Mouse (Mus musculus) G1E (cell line): ENCODE data around the gene Gm42957. TPM values are rescaled to one million over a fixed set of nuclear protein-coding genes. Genes with fewer than 3 reads are reported as not detected.
A peak's percentile ranks its signal among the peaks of the same experiment; 100 is the strongest.

Experiments
- ATAC-seq: 2 replicates; pipeline ENCODE4 v1.8.0; 2016; ENCODE audit warnings: mild to moderate bottlenecking; ENCODE audit not compliant: insufficient number of reproducible peaks, poor library complexity, low FRiP score, severe bottlenecking; ENCODE audit errors: extremely low read depth
- DNase-seq: peaks from one replicate; pipeline ENCODE4 v3.0.0; 2012; ENCODE audit warnings: low spot score
- H3K27me3 ChIP-seq: 2 replicates; pipeline ENCODE4 v1.6.1; 2012; ENCODE audit warnings: mild to moderate bottlenecking, low read length, inconsistent platforms; ENCODE audit not compliant: insufficient read depth
- H3K36me3 ChIP-seq: replicated peaks from 2 replicates; pipeline ENCODE3; 2012; ENCODE audit warnings: mild to moderate bottlenecking, inconsistent platforms
- H3K4me1 ChIP-seq: 2 replicates; pipeline ENCODE4 v1.6.1; 2012; ENCODE audit warnings: low read depth, low read length, inconsistent platforms, mixed read lengths; ENCODE audit not compliant: insufficient read depth
- H3K4me3 ChIP-seq: 2 replicates; pipeline ENCODE4 v1.5.1; 2012; ENCODE audit warnings: low read depth, mild to moderate bottlenecking, inconsistent platforms, low read length, moderate library complexity, mixed read lengths
- H3K9me3 ChIP-seq: replicated peaks from 2 replicates; pipeline ENCODE4 v1.6.1; 2012; ENCODE audit warnings: inconsistent platforms
- CTCF ChIP-seq: IDR thresholded peaks from 2 replicates; pipeline ENCODE4 v1.5.1; 2012; ENCODE audit warnings: low read depth, low read length, inconsistent platforms, mixed read lengths
- GATA1 ChIP-seq: IDR thresholded peaks from 2 replicates; pipeline ENCODE4 v1.6.1; 2012; ENCODE audit warnings: borderline replicate concordance, low read length, inconsistent platforms, mixed read lengths
- GATA2 ChIP-seq: IDR thresholded peaks from 2 replicates; pipeline ENCODE4 v1.6.1; 2012; ENCODE audit warnings: low read depth, low read length, inconsistent platforms, borderline replicate concordance
- POLR2AphosphoS5 ChIP-seq: IDR thresholded peaks from 2 replicates; pipeline ENCODE4 v1.6.1; 2012; ENCODE audit warnings: low read depth, low read length, inconsistent platforms; ENCODE audit not compliant: insufficient replicate concordance
- TAL1 ChIP-seq: conservative IDR thresholded peaks from 2 replicates; pipeline ENCODE4 v1.6.1; 2012; ENCODE audit warnings: low read depth, low read length, inconsistent platforms, mixed read lengths
- polyA plus RNA-seq: library from polyadenylated mRNA; stranded (reverse); fragments of >175 nt; gene quantifications from 2 replicates; pipeline ENCODE4 v1.2.3, GENCODE M21; 2012
- total RNA-seq, 2 experiments: library from RNA; stranded (forward) in 1 of 2; stranded (reverse) in 1 of 2; fragments of 200-1000 nt in 1 of 2; fragments of >200 nt in 1 of 2; fragmentation: Nextera tagmentation in 1 of 2; gene quantifications; 2 replicates each; pipeline ENCODE4 v1.2.3; 2014 to 2017

Gm42957 gene
- total and polyA plus RNA-seq, 3 experiments: 0.09 to 1.7 (median 0.11) TPM

DNA sequence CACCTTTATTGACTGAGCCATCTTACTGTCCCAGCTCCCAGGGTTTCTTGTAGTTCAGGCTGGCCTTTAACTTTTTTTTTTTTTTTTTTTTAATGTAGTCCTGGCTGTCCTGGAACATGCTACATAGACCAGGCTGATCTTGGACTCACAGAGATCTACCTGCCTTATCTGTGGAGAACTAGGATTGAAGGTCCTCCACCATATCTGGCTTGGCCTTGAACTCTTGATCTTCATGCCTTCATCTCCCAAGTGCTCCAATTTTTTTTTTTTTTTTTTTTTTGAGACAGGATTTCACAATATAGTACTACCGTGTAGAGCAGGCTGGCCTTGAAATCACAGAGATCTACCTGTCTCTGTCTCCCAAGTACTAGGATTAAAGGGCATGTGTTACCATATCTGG, 58.3 kb downstream of the Gm42957 start:
- peaks cover 19% of the 10 kb centered on the region for H3K4me1 ChIP-seq
- H3K9me3 ChIP-seq: no peaks in the 10 kb centered on the region
- ATAC-seq (no peak), DNase-seq (no peak)
- TF ChIP-seq POLR2AphosphoS5: no peak
- no peak for TF ChIP-seq GATA1
- no peak for TF ChIP-seq CTCF
- no peak for TF ChIP-seq TAL1
- TF ChIP-seq GATA2: no peak
- H3K4me3 ChIP-seq: no peak overlapping the region
- H3K27me3 ChIP-seq: peaks cover 14% of the 10 kb centered on the region
- H3K36me3 ChIP-seq: no peaks in the 10 kb centered on the region

GRCm38 (mm10) chr3:96696198-96696765, 61.0 kb downstream of the Gm42957 start, which contains the start of gene Pias3:
Gene Pias3, plus strand, starts transcription at chr3:96696384.
- peaks cover 22% of the 10 kb centered on the region for H3K4me1 ChIP-seq
- H3K36me3 ChIP-seq: peaks cover 17% of the 10 kb centered on the region
- peak; percentile 94 for DNase-seq
- TF ChIP-seq TAL1: no peak
- no peak for TF ChIP-seq POLR2AphosphoS5
- no peak for TF ChIP-seq GATA1
- no peak for TF ChIP-seq CTCF
- TF ChIP-seq GATA2: no peak
- H3K9me3 ChIP-seq: no peaks in the 10 kb centered on the region
- peak within 1 kb of the TSS; percentile 85 for H3K4me3 ChIP-seq
- peak; percentile 73 for ATAC-seq
- peaks cover 7% of the 10 kb centered on the region for H3K27me3 ChIP-seq

DNA sequence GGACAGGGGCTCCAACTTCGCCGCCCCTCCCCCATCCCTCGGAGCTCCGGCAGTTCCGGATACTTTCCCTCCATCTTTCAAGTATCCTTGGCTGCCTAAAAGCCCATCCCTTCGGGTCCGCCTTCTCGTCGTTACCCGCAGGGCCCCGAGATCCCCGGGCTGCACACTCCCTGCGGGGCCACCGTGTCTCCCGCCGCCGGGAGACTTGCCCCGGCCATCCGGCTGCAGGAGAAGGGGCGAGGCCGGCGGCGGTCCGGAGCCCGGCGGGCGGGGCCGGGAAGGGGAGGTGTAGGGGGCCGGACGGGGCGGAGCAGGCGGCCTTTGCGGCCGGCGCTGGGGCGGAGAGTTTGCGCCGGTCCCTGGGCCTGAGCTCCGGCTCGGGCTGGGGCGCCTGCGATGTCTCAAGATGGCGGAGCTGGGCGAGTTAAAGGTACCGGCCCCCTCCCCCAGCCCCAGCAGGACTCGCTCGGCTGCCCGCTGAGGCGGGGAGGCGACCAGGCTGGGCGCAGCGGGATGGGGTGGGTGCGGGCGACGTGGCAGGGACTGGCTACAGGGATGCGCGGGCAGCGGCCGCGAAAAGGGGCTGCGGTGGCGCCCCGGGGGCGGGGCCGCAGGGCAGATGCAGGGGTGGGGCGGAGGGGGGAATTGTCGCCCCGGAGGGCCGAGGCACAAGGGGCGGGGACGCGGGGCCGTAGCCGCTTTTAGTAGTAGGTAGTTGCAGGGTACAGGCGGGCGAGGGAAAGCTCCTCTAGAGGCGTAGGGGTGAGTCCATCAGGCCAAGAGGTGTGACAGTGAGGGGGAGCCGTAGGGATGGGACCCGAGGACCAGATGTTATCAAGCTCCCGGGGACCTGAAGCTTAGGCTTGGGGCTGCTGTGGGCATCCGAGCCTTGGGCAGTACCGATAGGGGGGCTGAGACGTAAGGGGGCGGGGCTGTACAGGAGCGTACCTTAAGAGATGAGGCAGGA, 61.8 kb downstream of the Gm42957 start:
- H3K9me3 ChIP-seq: no peaks in the 10 kb centered on the region
- H3K4me3 ChIP-seq: peak overlapping the region; percentile 85
- TF ChIP-seq CTCF (no peak), GATA1 (no peak), TAL1 (no peak), GATA2 (no peak), POLR2AphosphoS5 (no peak)
- H3K4me1 ChIP-seq: peaks cover 22% of the 10 kb centered on the region
- peak; percentile 61 for ATAC-seq
- H3K27me3 ChIP-seq: peaks cover 7% of the 10 kb centered on the region
- DNase-seq: peak; percentile 97
- peaks cover 24% of the 10 kb centered on the region for H3K36me3 ChIP-seq

DNA sequence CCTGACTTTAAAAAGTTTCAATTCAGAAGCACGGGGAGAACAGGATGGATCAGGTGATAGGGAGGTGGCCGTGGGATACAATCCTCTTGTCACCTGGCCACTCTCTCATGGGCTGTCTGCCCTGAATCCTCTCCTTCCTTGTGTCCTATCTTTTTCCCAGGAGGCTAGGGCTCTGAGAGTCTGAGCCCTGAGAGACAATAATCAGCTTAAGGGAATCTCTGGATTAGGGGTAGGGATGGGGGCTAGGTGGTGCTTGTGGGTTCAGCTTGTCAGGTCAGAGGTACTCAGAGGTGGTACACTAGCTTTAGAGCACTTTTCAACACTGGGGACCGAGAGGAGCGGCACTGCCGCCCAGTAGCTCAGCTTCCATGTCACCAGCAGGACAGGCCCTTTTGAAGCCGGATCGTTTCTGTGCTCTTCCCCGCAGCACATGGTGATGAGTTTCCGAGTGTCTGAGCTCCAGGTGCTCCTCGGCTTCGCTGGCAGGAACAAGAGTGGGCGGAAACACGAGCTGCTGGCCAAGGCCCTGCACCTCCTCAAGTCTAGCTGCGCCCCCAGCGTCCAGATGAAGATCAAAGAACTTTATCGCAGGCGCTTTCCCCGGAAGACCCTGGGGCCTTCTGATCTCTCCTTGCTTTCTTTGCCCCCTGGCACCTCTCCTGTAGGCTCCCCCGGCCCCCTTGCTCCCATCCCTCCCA, 63.9 kb downstream of the Gm42957 start:
- Histone ChIP-seq H3K4me1 (peaks cover 22% of the 10 kb centered on the region), H3K27me3 (no peaks in the 10 kb centered on the region; the same call in 1 of the 2 replicates), H3K36me3 (peaks cover 41% of the 10 kb centered on the region), H3K4me3 (no peak overlapping the region), H3K9me3 (no peaks in the 10 kb centered on the region)
- no peak for TF ChIP-seq GATA2
- no peak for TF ChIP-seq POLR2AphosphoS5
- no peak for TF ChIP-seq TAL1
- no peak for TF ChIP-seq GATA1
- TF ChIP-seq CTCF: no peak
- ATAC-seq: no peak
- no peak for DNase-seq

DNA sequence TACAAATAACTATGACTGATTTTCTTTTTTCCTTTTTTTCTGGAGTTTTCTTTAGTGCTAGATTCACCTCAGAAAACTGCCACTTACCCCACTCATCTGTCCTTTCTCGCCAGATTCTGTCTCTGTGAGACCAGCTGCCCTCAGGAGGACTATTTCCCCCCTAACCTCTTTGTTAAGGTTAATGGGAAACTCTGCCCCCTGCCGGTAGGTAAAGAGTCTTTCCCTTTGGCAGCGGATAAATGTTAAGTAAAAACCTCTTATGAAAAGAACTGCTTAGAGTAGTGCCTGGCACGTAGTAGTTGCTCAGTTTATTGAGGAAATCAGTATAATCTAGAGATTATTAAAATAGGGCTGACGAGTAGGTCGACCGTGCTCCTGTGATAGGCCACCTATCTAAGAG, 65.1 kb downstream of the Gm42957 start:
- TF ChIP-seq TAL1: no peak
- peak; percentile 58; the same call in 1 of the 2 replicates for TF ChIP-seq CTCF
- Histone ChIP-seq H3K9me3 (no peaks in the 10 kb centered on the region), H3K36me3 (peaks cover 53% of the 10 kb centered on the region), H3K4me3 (no peak overlapping the region), H3K4me1 (peaks cover 22% of the 10 kb centered on the region), H3K27me3 (no peaks in the 10 kb centered on the region; the same call in 1 of the 2 replicates)
- ATAC-seq (no peak), DNase-seq (peak; percentile 31)

DNA sequence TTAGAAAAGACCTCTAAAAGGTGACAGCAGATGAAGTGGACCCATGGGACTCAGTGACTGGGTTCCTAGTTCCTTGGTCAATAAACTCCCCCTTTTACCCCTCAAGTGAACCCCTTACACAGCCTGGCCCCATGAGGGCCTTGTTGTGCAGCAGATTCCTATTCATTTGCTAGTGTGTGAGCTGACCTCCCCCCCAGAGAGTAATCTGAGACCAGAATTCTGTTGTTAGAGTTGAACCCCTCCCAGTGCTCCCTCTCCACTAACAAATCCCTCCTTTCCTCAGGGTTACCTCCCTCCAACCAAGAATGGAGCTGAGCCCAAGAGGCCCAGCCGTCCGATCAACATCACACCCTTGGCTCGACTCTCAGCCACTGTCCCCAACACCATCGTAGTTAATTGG, 65.7 kb downstream of the Gm42957 start:
- Histone ChIP-seq H3K4me3 (no peak overlapping the region), H3K36me3 (peaks cover 53% of the 10 kb centered on the region), H3K4me1 (peaks cover 16% of the 10 kb centered on the region), H3K9me3 (no peaks in the 10 kb centered on the region), H3K27me3 (no peaks in the 10 kb centered on the region; the same call in 1 of the 2 replicates)
- TF ChIP-seq POLR2AphosphoS5 (no peak), TAL1 (no peak), CTCF (no peak), GATA2 (no peak), GATA1 (no peak)
- DNase-seq (no peak), ATAC-seq (no peak)

Other genes starting within 250 kb of the Gm42957 start
- not detected in 2 replicates for gene BC107364, start 183.2 kb upstream of the Gm42957 start, total RNA-seq (2014; fragmentation: Nextera tagmentation)
- 0.27 TPM in 1 of 2 replicates, not detected in the other for gene BC107364, start 183.2 kb upstream of the Gm42957 start, total RNA-seq (2017)
- gene BC107364, start 183.2 kb upstream of the Gm42957 start, polyA plus RNA-seq: not detected in 2 replicates
- not detected in 2 replicates for gene Hfe2, start 110.3 kb upstream of the Gm42957 start, total RNA-seq (2014; fragmentation: Nextera tagmentation)
- gene Hfe2, start 110.3 kb upstream of the Gm42957 start, total RNA-seq (2017): not detected in 2 replicates
- gene Hfe2, start 110.3 kb upstream of the Gm42957 start, polyA plus RNA-seq: not detected in 2 replicates
- gene Txnip, start 77.5 kb upstream of the Gm42957 start, total RNA-seq (2014; fragmentation: Nextera tagmentation): 1,322 and 1,463 TPM in 2 replicates
- 307 and 332 TPM in 2 replicates for gene Txnip, start 77.5 kb upstream of the Gm42957 start, total RNA-seq (2017)
- 16.1 and 19.5 TPM in 2 replicates for gene Txnip, start 77.5 kb upstream of the Gm42957 start, polyA plus RNA-seq
- not detected in 2 replicates for gene Gm16253, start 58.5 kb upstream of the Gm42957 start, total RNA-seq (2014; fragmentation: Nextera tagmentation)
- gene Gm16253, start 58.5 kb upstream of the Gm42957 start, total RNA-seq (2017): not detected in 2 replicates
- gene Gm16253, start 58.5 kb upstream of the Gm42957 start, polyA plus RNA-seq: not detected in 2 replicates
- 40.0 and 45.7 TPM in 2 replicates for gene Polr3gl, start 41.3 kb upstream of the Gm42957 start, total RNA-seq (2014; fragmentation: Nextera tagmentation)
- gene Polr3gl, start 41.3 kb upstream of the Gm42957 start, total RNA-seq (2017): 35.4 and 40.7 TPM in 2 replicates
- gene Polr3gl, start 41.3 kb upstream of the Gm42957 start, polyA plus RNA-seq: 12.0 and 12.5 TPM in 2 replicates
- not detected in 2 replicates for gene Ankrd34a, start 38.8 kb upstream of the Gm42957 start, total RNA-seq (2014; fragmentation: Nextera tagmentation)
- 0.05 TPM in 1 of 2 replicates, not detected in the other for gene Ankrd34a, start 38.8 kb upstream of the Gm42957 start, total RNA-seq (2017)
- gene Ankrd34a, start 38.8 kb upstream of the Gm42957 start, polyA plus RNA-seq: 0.03 and 0.04 TPM in 2 replicates
- gene Lix1l, start 34.3 kb upstream of the Gm42957 start, total RNA-seq (2014; fragmentation: Nextera tagmentation): 1.9 and 2.4 TPM in 2 replicates
- 3.6 TPM in 2 replicates for gene Lix1l, start 34.3 kb upstream of the Gm42957 start, total RNA-seq (2017)
- gene Lix1l, start 34.3 kb upstream of the Gm42957 start, polyA plus RNA-seq: 0.41 and 0.49 TPM in 2 replicates
- gene Rbm8a, start 5.5 kb upstream of the Gm42957 start, total RNA-seq (2014; fragmentation: Nextera tagmentation): 47.6 and 56.5 TPM in 2 replicates
- gene Rbm8a, start 5.5 kb upstream of the Gm42957 start, total RNA-seq (2017): 40.1 and 47.4 TPM in 2 replicates
- 59.2 and 115 TPM in 2 replicates for gene Rbm8a, start 5.5 kb upstream of the Gm42957 start, polyA plus RNA-seq
- gene Pex11b, start 98 bp upstream of the Gm42957 start, total RNA-seq (2014; fragmentation: Nextera tagmentation): 49.1 and 63.0 TPM in 2 replicates
- 23.8 and 32.2 TPM in 2 replicates for gene Pex11b, start 98 bp upstream of the Gm42957 start, total RNA-seq (2017)
- gene Pex11b, start 98 bp upstream of the Gm42957 start, polyA plus RNA-seq: 4.2 and 4.3 TPM in 2 replicates
- 2.2 and 8.3 TPM in 2 replicates for gene Itga10, start 10.1 kb downstream of the Gm42957 start, total RNA-seq (2014; fragmentation: Nextera tagmentation)
- gene Itga10, start 10.1 kb downstream of the Gm42957 start, total RNA-seq (2017): 0.29 and 0.33 TPM in 2 replicates
- gene Itga10, start 10.1 kb downstream of the Gm42957 start, polyA plus RNA-seq: 0.10 and 0.20 TPM in 2 replicates
- gene Ankrd35, start 34.7 kb downstream of the Gm42957 start, total RNA-seq (2014; fragmentation: Nextera tagmentation): not detected in 2 replicates
- 0.06 TPM in 1 of 2 replicates, not detected in the other for gene Ankrd35, start 34.7 kb downstream of the Gm42957 start, total RNA-seq (2017)
- gene Ankrd35, start 34.7 kb downstream of the Gm42957 start, polyA plus RNA-seq: not detected in 2 replicates
- 12.5 and 15.8 TPM in 2 replicates for gene Pias3, start 60.9 kb downstream of the Gm42957 start, total RNA-seq (2014; fragmentation: Nextera tagmentation)
- 5.5 and 7.3 TPM in 2 replicates for gene Pias3, start 60.9 kb downstream of the Gm42957 start, total RNA-seq (2017)
- 10.6 and 12.1 TPM in 2 replicates for gene Pias3, start 60.9 kb downstream of the Gm42957 start, polyA plus RNA-seq
- gene Nudt17, start 73.1 kb downstream of the Gm42957 start, total RNA-seq (2014; fragmentation: Nextera tagmentation): 0.68 TPM in 1 of 2 replicates, not detected in the other
- 0.22 and 0.70 TPM in 2 replicates for gene Nudt17, start 73.1 kb downstream of the Gm42957 start, total RNA-seq (2017)
- gene Nudt17, start 73.1 kb downstream of the Gm42957 start, polyA plus RNA-seq: 0.66 and 0.83 TPM in 2 replicates
- 79.4 and 84.4 TPM in 2 replicates for gene Polr3c, start 92.2 kb downstream of the Gm42957 start, total RNA-seq (2014; fragmentation: Nextera tagmentation)
- gene Polr3c, start 92.2 kb downstream of the Gm42957 start, total RNA-seq (2017): 19.2 and 27.9 TPM in 2 replicates
- gene Polr3c, start 92.2 kb downstream of the Gm42957 start, polyA plus RNA-seq: 7.7 and 8.9 TPM in 2 replicates
- gene Rnf115, start 92.2 kb downstream of the Gm42957 start, total RNA-seq (2014; fragmentation: Nextera tagmentation): 63.7 and 83.0 TPM in 2 replicates
- gene Rnf115, start 92.2 kb downstream of the Gm42957 start, total RNA-seq (2017): 79.1 and 81.7 TPM in 2 replicates
- 21.2 and 26.4 TPM in 2 replicates for gene Rnf115, start 92.2 kb downstream of the Gm42957 start, polyA plus RNA-seq
- not detected in 2 replicates for gene Pdzk1, start 193.8 kb downstream of the Gm42957 start, total RNA-seq (2014; fragmentation: Nextera tagmentation)
- 0.05 and 0.46 TPM in 2 replicates for gene Pdzk1, start 193.8 kb downstream of the Gm42957 start, total RNA-seq (2017)
- 0.20 and 0.41 TPM in 2 replicates for gene Pdzk1, start 193.8 kb downstream of the Gm42957 start, polyA plus RNA-seq
- 0.53 and 1.0 TPM in 2 replicates for gene Cd160, start 193.9 kb downstream of the Gm42957 start, total RNA-seq (2014; fragmentation: Nextera tagmentation)
- 0.27 and 0.41 TPM in 2 replicates for gene Cd160, start 193.9 kb downstream of the Gm42957 start, total RNA-seq (2017)
- gene Cd160, start 193.9 kb downstream of the Gm42957 start, polyA plus RNA-seq: 1.4 and 1.5 TPM in 2 replicates